Mouse (Mus musculus) MN1 (cell line): ENCODE measurements around the gene E130308A19Rik.
A peak's percentile ranks its signal among the peaks of the same experiment; 100 is the strongest.

Experiments
- DNase-seq: peaks from one replicate; pipeline ENCODE4 v3.0.0-alpha.2; 2016; ENCODE audit warnings: low spot score

Gene E130308A19Rik

GRCm38 (mm10) chr4:59727878-59728261, 101.9 kb downstream of the E130308A19Rik start:
- no peak for DNase-seq

GRCm38 (mm10) chr4:59728839-59729238, 102.8 kb downstream of the E130308A19Rik start:
- DNase-seq, result no peak

DNA sequence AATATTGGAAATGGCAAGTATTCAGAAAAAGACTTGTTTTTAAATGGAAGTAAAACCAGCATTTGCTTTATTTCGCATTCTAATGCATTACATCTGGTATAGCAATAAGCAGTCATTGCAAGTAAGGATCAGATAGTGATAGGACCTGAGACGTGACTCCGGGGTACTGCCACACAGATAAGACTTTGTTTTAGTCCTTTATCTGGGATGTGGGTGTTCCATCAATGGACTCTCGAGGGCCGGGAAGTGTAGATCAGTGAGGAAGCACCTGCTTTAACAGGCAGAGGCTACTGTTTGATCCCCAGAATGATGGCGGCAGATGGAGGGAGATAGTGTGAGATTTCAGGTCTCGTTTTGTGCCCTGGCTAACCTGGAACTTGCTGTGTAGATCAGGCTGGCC, 105.5 kb downstream of the E130308A19Rik start:
- no peak for DNase-seq

- DNase-seq, result no peak
Observed at GRCm38 (mm10) chr4:59739321-59739720, 113.3 kb downstream of the E130308A19Rik start.

DNA sequence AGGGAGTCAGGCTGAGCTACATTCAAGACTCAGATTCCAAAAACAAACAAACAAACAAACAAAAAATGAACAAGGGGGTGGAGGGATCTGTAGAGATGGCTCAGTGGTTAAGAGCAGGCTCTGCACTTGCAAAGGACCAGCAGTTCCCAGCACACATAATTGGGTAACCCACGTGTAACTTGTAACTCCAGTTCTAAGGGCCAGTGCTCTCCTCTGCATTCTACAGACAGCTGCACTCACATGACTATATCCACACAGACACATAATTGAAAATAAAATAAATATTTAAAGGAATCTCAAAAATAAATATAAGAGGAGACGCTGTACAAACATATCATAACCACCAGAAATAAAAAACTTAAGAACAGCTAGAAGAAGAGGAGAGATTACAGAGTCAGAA, 113.9 kb downstream of the E130308A19Rik start:
- no peak for DNase-seq

GRCm38 (mm10) chr4:59753491-59754140, 127.6 kb downstream of the E130308A19Rik start:
- no peak for DNase-seq

GRCm38 (mm10) chr4:59756332-59757082, 130.5 kb downstream of the E130308A19Rik start:
- peak; percentile 75 for DNase-seq

GRCm38 (mm10) chr4:59757452-59758435, 131.7 kb downstream of the E130308A19Rik start:
- no peak for DNase-seq

- DNase-seq, result no peak
Observed at GRCm38 (mm10) chr4:59760016-59760415, 134.0 kb downstream of the E130308A19Rik start.

DNA sequence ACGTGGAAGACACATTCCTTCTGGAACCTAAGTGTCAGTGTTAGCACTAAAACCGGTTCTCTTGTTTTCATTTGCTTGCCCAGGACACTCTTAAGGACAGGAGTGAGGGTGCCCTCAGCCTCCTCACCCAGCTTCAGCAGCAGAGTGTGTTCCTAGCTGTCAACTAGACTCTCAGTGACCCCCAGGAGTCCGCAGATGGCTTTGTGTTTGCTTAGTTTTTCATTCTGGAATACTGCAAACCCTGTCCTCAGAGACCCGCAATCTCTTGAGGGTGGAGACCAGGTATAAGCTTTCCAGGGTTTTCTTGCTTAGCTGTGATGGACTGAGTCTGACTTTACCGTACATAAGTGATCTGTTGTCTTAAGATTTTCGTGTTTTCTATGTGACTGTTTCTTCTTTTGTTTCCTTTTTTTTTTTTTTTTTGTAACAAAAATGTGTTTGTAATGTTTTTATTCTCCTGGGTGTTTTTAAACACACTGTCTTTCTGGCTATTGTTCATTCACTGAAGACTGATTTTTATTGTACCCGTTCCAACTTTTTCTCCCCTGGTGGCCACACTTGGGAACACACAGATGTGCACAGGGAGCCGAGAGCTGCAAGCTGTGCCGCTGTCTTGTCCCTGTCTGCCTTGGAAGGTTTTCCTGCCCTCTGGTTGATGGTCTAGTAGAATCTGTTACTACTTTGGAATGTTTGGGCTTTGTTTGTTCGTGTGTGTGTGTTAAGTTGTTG, 134.8 kb downstream of the E130308A19Rik start:
- DNase-seq, result no peak

DNA sequence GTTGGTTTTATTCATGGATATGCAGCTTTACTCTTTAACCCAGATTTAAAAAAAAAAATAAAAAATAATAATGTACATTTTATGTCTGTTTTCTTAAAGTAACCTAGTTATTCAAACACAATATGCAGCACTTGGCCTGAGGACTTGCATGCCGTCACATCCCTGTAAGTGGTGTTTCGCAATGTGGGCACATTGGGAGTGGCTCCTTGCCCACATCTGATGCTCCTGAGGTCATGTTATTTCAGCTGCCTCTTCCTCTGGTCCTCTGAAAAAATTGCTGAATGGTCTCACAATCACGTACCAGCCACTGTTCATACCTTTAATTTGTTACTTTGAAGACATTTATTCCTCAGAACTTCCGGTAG, 135.3 kb downstream of the E130308A19Rik start:
- DNase-seq, result no peak

GRCm38 (mm10) chr4:59764950-59765349, 138.9 kb downstream of the E130308A19Rik start:
- DNase-seq, result no peak

DNA sequence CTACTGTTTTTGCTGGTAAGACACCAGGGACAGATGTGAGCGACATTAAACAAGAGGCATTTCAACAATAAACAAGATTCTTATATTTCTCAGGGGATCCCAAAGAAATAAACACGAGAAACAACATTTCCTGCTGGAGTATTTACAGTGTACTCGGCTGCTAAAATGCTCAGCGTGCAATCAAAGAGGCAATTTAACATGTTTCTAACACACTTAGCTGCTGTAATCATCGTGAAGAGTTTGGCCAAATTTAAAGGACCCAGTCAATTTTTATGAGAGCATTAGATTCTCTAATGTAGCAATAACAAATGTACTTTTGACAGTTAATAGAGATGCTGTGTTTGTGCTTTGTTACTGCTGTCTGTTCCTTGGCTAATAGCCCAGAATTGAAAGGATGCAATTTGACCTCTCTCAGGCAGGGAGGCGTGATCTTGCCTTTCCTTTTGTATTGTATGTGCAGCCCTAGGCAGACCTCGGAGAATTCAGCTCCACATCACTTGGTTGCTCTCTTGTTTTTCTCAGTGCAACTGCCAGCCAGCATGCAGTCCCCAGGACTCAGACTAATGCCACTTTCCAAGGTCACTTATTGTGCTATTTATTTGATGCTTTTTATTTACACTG, 139.5 kb downstream of the E130308A19Rik start:
- peak; percentile 63 for DNase-seq

GRCm38 (mm10) chr4:59767717-59768116, 141.7 kb downstream of the E130308A19Rik start:
- no peak for DNase-seq

- no peak for DNase-seq
Observed at GRCm38 (mm10) chr4:59772171-59772879, 146.3 kb downstream of the E130308A19Rik start.

GRCm38 (mm10) chr4:59777828-59778227, 151.8 kb downstream of the E130308A19Rik start:
- no peak for DNase-seq

- DNase-seq, result peak; percentile 44
Observed at GRCm38 (mm10) chr4:59780568-59780967, 154.6 kb downstream of the E130308A19Rik start.

DNA sequence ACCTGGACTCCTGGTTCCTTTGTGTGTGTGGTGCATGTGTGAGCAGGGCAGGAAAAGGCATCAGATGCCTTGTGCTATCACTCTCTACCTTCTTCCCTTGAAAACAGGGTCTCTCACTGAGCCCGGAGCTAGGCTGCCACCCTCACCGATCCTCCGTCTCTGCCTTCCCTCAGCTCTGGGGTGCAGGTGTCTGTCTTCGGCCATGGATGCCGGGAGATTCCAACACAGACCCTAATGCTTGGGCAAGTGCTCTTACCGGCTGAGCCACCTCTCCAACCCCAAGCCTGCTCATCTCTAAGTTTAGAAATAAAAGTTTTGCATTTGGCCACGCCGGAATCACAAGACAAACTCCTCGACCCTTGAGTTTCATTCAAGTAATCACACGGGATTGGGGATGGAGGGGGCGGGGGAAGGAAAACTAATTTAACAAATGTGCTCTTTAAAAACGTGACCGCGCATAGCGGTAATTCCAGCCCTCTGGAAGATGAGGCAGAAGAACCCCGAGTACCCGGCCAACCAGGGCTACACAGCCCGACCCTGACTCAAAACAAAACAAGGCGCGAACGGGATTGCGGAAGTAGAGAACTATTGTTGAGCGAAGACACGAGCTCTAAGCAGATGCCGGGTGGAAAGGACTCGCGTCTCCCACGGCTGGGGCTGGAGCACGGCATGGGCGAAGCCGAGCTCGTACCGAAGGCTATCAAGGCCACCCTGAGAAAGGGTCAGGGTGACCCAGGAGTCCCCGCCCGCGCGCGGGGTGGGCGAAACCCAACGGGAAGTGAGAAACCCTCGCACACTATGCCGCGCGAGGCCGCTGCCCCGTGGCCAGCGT, 157.1 kb downstream of the E130308A19Rik start:
- no peak for DNase-seq

DNA sequence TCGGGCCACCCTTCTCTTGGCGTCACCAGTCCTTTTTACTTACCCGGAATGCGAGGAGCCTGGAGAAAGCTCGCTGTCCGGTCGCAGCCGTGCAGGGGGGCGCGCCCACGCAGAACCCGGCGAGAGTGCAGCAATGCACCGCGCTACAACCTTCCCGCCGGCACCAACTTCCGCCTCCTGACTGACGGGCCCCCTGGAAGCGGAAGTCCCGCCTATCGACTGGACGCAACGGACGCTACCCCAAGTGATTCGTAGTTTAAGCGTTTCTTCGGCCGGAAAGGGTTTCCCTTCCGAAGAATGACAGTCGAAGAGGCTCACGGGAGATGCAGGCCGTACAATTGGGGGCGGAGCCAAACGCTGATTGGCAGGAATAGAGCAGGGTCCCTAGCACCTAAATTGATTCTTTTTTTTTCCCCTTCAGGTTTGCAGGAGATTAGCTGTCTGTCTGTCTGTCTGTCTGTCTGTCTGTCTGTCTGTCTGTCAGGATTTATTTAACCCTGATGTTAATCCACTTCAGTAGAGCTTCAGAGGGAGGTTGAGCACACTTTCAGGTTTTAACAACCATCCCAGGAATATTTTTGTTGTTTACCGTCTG, 157.8 kb downstream of the E130308A19Rik start:
- DNase-seq, result peak; percentile 95
